Mouse (Mus musculus) stomach, adult 2 months (tissue): Measurements from ENCODE around the gene Gpr157. TPM values are rescaled to one million over a fixed set of nuclear protein-coding genes. Genes with fewer than 3 reads are reported as not detected.

ENCODE experiments used
- polyA plus RNA-seq: library from polyadenylated mRNA; depleted of rRNA; stranded (reverse); fragments of >200 nt; gene quantifications from 2 replicates; pipeline ENCODE4 v1.2.3, GENCODE M21; 2012; rRNA removed

Gpr157 gene
- 0.93 and 1.1 TPM in 2 replicates for polyA plus RNA-seq

DNA sequence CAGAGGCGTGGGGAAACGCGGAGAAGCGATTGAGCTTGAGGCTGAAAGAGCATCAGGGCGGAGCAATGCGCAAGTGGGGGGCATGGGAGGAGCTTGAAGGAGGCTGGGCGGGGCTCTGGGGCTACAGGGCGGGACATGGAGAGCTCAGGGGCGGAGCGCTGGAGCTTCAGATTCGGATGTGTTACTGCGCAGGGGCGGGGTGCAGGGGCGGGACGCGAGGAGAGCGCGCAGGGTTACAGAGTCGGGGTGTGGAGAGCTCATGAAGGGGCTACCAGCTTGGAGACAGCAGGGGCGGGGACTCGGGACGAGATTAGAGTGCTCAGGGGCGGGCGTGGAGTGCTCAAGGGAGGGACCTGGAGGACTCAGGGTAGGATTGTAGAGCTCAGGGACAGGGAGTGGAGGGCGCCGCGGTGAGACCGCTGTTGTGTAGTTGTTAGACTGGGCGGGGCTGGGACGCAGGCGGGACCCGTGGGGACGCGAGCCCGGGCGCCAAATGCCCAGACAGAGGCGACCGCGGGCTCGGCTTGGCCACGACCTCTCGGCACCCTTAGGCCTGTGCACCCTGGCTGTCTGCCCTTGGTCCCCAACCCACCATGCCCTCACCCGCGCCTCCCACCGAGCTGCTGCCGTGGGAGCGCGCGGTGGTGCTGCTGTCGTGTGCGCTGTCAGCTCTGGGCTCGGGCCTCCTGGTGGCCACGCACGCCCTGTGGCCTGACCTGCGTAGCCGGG is at the start of gene Gpr157:
TSS of gene Gpr157 (plus strand) at position 205 of the 729 bp plus-strand sequence.

DNA sequence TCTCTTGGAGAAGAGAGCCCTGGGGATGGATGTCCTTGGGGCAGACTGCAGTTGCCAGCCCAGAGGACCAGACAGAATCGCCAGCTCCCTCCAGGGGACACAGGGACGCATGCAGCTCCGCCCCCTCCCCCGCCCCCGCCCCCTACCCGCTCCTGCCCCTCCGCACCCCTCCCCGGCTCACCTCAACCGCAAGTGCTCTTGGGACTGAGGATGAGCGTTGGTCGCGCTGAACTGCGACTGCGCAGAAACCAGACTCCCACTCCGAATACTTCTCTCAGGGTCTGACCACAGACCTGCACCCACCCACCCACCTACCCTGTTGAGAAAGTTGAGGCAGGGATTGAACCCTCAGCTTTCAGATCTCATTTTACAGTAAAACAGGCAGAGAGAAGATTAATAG is 31.9 kb downstream of the Gpr157 start, which contains the start of gene Slc2a5:
TSS of gene Slc2a5 (plus strand) at position 229 of the 400 bp plus-strand sequence.

Other genes with a start within 250 kb of the Gpr157 start
- 11.1 and 15.0 TPM in 2 replicates for gene Spsb1, start 132.3 kb upstream of the Gpr157 start, polyA plus RNA-seq
- gene H6pd, start 78.3 kb upstream of the Gpr157 start, polyA plus RNA-seq: 23.2 and 24.8 TPM in 2 replicates
- 8.3 and 9.9 TPM in 2 replicates for gene Slc2a5, start 31.9 kb downstream of the Gpr157 start, polyA plus RNA-seq
- 0.05 and 0.06 TPM in 2 replicates for gene Slc2a7, start 61.6 kb downstream of the Gpr157 start, polyA plus RNA-seq
- 0.09 TPM in 1 of 2 replicates, not detected in the other for gene Car6, start 114.0 kb downstream of the Gpr157 start, polyA plus RNA-seq
- gene Eno1, start 149.4 kb downstream of the Gpr157 start, polyA plus RNA-seq: 302 and 373 TPM in 2 replicates
- 13.9 and 18.5 TPM in 2 replicates for gene Rere, start 194.3 kb downstream of the Gpr157 start, polyA plus RNA-seq